ENCODE assay signal across 19 mouse cellular contexts in the genomic region with DNA sequence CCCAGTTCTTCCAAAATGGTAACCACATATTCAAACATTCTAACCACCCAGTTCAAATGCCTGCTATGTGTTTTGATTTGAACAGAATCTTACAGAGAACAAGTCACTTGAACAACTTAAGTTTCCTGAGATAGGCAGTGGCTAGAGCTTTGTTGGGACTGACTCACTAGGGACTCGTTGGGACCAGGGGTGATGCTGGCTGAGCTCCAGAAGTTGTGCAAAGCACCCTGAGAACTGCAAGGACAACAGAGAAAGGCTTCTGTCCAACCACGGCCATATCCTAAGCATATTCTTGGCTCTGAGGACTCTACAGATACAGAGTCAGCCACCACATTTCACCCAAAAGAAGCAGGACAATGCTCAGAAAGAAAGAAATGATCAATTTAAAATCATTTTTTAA.
A peak's percentile ranks its signal among the peaks of the same experiment; 100 is the strongest.
DNase-seq lines count a peak whose midpoint lies in the region; ATAC-seq lines count a peak whose summit lies in the region.
"Had no signal": no experiment of that assay in that cellular context is flagged by ENCODE, and none has a peak within 500 bp of the region (broad histone marks: within the 10 kb centered on the region; RNA-seq: fewer than 3 reads in every experiment).

No protein-coding gene starts in this region.

- ATAC-seq in inflammation-experienced regulatory T-cells, adult 6 months: no peak
- ATAC-seq: activated CD4-positive, CD25-positive, alpha-beta regulatory T cell, adult 4 months; hindbrain, embryonic 16.5 days; intestine, embryonic 15.5 days; midbrain, embryonic 15.5 days had no signal

- peak; percentile 15 for DNase-seq in kidney, postnatal 10 days
- no peak for DNase-seq in kidney, postnatal 25 days
- peak; percentile 17 for DNase-seq in adipocyte (ENCODE audit: low spot score)
- peak; percentile 35 for DNase-seq in adrenal gland, adult 8-10 months
- peak; percentile 26 for DNase-seq in lung, postnatal 14 days
- DNase-seq in cerebellum, postnatal 14 days: no peak
- DNase-seq in ovary, adult 18-20 months (ENCODE audit: low spot score): no peak
- DNase-seq: cerebellum, adult 18-20 months; gastrocnemius, postnatal 14 days; kidney, adult 2 months; layer of hippocampus, postnatal 36 days; liver, embryonic 13.5 days; lung, embryonic 14.5 days; thymus, postnatal 4 days had no signal

Comparison
In these comparisons a context has a peak if more than half of its experiments do, and no peak if none do; other contexts are left out.
1. DNase-seq: peak in kidney, postnatal 10 days (single experiment), adipocyte (single experiment), adrenal gland, adult 8-10 months (single experiment) and lung, postnatal 14 days (single experiment); none in kidney, postnatal 25 days (0 of 2), cerebellum, postnatal 14 days (0 of 2) and ovary, adult 18-20 months (single experiment).